Mouse (Mus musculus) lung, postnatal 4 days (tissue): ENCODE measurements around the gene Copz2.
"Not testable (repeated sequence)": the region's sequence is repeated elsewhere in the genome, so short reads cannot be mapped to it uniquely, and the experiment has no call there.

ENCODE experiments used
- DNase-seq, 2 experiments: peaks; one replicate each; pipeline ENCODE4 v3.0.0; 2021

Gene Copz2

GRCm38 (mm10) chr11:96849681-96850467 is at the start of gene Copz2:
TSS of gene Copz2 (plus strand) at chr11:96849870.
- DNase-seq = peak; percentile 65 to 74

DNA sequence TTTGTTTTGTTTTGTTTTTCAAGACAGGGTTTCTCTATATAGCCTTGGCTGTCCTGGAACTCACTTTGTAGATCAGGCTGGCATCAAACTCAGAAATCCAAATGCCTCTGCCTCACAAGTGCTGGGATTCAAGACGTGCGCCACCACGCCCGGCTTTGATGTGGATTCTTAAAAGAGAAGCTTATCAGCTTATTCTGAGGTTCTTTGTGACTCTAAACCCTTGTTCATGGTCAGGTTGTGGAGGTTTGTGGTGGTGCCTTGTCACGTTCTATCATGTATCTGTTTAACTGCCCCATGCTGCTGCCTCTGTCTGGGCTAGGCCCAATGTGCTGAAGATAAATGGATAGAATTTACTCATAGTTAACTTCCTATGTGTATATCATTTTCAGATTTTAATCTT is 44.1 kb upstream of the Copz2 start:
- DNase-seq = no peak

GRCm38 (mm10) chr11:96808066-96808465 is 41.6 kb upstream of the Copz2 start:
- DNase-seq = no peak

DNA sequence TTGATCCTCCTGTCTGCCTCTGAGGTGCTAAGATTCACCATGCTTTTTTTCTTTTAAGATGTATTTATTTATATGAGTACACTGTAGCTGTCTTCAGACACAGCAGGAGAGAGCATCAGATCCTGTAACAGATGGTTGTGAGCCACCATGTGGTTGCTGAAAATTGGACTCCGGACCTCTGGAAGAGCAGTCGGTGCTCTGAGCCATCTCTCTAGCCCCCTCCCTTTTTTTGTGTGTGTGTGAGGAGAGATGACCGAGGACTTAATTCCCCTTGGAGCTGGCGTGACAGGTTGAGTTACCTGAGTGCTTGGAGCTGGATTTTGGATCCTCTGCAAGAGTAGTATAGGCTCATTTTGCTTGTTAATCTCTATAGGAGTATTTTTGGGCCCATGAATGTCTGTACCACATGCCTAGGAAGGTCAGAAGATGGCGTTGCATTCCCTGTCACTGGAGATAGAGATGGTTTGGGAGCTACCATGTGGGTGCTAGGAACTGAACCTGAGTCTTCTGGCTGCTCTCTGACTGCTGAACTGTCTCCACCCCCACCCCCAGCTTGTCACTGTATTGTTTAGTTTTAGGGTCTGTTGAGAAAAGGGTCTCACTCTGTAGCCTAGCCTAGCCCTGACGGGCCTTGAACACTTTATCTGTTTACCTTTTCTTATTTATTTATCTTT is 40.0 kb upstream of the Copz2 start:
- no peak for DNase-seq

DNA sequence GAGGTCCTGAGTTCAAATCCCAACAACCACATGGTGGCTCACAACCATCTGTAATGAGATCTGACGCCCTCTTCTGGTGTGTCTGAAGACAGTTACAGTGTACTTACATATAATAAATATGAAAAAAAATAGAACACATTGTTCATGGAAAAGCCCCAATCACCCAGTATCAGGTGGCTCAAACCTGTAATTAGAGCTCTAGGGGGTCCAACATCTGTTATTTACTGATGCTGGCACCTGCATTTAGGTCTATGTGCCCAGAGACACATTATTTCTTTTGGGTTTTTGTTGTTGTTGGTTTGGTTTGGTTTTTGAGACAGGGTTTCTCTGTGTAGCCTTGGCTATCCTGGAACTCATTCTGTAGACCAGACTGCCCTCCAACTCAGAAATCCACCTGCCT is 38.5 kb upstream of the Copz2 start:
- not testable (repeated sequence) for DNase-seq

DNA sequence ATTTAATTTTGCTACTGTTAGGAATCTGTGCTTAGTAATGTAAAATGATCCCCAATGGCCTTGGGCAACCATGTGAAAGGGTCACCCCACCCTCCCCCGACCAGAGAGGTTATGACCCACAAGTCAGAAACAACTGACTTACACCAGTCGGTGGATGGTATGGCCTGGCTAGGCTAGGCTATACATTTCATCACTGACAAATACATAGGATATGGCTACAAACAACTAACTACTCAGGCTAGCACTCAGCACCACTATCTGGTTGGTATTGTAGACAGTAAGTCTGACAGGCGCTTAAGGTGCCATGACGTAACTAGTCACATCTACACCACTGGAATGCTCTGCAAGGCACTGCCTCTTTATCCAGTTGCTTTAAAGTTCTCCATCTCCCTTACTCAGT is 36.2 kb upstream of the Copz2 start:
- DNase-seq = no peak

DNA sequence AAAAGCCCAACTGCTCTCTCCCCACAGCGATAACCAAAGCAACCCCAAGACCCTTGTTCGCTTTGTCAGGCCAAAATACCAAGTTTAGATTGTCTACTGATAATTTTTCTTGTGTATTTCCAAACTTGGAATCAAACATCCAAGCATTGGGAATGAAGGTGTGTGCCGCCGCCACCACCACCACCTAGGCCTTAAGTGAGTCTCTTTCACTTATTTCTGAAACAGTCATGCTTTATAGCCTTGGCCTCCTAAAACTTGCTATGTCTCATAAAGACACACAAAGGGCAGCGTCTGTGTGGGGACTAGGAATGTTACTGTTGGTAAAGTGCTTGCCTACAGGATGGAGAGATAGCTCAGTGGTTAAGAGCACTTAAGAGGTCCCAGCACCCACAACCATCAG is 35.8 kb upstream of the Copz2 start:
- DNase-seq = no peak

GRCm38 (mm10) chr11:96814443-96814842 is 35.2 kb upstream of the Copz2 start:
- DNase-seq = no peak

DNA sequence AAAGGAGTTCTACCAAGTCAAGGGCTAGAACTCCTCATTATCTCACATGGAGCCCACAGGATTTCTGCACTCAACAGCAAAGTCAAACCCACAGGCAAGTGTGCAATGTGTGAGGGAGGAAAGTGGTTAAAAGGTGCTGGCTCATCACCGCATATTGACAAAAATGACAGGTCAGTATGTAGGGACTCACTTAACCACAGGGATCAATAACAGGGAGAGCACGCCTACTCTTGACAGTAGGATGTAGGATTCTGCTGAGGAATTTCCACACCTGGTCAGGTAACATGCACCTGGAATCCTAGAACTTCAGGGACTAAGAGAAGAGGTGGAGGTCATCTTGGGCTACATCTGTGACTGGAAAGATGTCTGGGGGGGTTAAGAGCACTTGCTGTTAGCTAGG is 33.8 kb upstream of the Copz2 start:
- DNase-seq = no peak

GRCm38 (mm10) chr11:96816494-96816893 is 33.2 kb upstream of the Copz2 start:
- DNase-seq = no peak

- DNase-seq = no peak
Observed at GRCm38 (mm10) chr11:96816979-96817378, 32.7 kb upstream of the Copz2 start.

GRCm38 (mm10) chr11:96818128-96818710 is 31.5 kb upstream of the Copz2 start:
- DNase-seq = no peak

DNA sequence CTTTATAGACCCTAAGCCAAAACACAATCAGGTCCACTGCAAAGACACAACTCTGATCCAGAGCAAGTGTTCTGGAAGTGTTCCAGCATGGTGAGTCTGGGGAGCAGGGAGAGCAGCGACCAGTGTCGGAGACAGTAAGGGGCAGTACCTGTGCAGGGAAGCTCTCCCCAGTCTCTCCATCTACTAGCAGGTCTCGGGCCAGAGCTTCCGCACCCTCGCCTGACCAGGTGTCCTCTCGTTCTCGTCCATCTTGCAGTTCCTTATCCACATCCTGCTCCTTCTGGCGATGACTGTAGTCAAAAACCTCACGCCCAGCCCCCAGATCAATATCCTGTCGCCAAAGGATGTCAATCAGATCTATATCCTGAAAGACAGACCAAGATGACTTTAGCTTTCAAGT is 27.7 kb upstream of the Copz2 start:
- no peak for DNase-seq

GRCm38 (mm10) chr11:96822675-96823470 is 26.8 kb upstream of the Copz2 start:
- DNase-seq = peak; percentile 29 to 31

DNA sequence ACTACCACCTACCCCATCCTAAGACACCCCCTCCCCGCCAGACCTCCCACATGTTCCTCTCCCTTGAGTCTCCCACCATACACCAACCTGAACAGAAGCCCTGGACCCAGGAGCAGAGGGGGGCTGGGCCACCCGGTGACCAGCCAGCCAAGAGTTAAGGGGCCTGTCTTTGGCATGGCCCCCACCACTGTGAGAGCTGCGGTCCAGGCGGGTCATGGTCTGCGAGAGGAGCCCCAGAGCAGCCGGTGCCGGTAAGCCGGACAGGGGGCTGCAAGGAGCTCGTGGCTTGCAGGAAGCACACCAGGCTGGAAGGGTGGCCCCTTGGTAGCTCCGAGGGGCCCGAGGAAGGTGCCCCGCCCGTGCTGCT is 26.2 kb upstream of the Copz2 start:
- no peak for DNase-seq

DNA sequence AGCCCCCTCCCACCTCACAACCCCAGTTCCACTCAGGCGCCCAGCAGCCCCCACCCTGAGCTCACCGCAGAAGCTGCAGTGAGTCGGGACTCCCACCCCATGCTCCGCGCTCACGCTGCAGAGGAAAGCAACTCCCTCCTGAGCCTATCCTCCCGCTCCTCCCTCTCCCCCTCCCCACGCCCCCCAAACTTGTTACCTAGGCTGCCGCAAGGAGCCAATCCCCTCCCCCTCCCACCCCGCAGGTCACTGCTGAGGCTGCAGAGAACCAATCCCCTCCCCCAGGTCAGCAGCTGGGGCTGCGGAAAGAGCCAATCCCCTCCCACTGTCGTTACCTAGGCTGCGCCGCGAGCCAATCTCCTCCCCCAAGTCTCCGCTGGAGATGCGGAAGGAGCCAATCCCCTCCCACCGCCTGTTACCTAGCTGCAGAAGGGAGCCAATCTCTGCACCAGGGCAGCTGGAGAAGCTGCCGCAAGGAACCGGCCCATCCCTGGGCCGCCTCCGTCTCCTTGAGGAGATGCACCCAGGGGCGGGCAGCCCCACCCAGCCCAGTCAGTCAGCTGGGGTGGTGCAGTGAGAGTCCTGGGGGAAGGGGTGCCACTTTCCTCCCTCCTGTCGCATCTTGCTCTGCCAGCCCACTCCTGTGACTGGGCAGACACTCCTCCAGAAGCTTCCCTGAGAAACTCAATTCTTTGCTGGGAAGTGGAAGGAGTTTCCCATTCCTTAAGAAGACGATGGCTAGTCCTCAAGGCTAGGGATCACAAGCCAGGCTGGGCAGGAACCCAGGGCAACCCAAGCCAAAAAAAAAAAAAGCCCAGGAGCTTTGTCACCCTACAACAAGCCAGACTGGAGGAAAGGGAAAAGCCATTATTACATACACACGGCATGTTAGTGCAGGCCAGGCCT is 25.5 kb upstream of the Copz2 start:
- DNase-seq = peak; percentile 87 to 90

GRCm38 (mm10) chr11:96824783-96825495 is 24.7 kb upstream of the Copz2 start:
- DNase-seq = peak; percentile 77 to 87

GRCm38 (mm10) chr11:96826481-96826880 is 23.2 kb upstream of the Copz2 start:
- peak in 1 of 2 experiments; percentile 28 for DNase-seq

DNA sequence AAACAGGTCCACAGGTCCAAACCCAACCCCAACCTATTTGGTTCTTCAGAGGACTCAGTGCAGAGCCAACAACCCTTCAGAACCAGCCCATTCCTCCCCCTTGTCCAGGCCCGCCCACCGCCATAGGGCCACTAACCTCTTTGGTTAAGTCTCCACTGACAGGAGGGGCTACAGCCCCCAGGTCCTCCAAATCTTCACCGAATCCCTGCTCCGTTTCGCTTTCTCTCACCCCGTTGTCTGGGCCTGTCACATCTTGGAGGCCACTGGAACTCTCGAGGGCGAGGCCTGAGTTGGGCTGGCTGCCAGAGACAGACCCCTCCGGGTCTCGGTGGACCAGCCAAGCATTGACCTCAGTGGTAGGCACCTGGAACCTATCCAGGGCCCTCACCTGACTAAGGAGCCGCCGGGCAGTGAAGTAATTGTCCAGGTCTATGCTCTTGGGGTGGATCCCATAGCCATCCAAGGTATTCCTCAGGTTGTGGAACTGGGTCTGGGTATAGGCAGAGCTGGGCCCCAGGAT is 22.5 kb upstream of the Copz2 start:
- DNase-seq = peak in 1 of 2 experiments; percentile 29

- DNase-seq = no peak
Observed at GRCm38 (mm10) chr11:96827917-96828316, 21.8 kb upstream of the Copz2 start.

DNA sequence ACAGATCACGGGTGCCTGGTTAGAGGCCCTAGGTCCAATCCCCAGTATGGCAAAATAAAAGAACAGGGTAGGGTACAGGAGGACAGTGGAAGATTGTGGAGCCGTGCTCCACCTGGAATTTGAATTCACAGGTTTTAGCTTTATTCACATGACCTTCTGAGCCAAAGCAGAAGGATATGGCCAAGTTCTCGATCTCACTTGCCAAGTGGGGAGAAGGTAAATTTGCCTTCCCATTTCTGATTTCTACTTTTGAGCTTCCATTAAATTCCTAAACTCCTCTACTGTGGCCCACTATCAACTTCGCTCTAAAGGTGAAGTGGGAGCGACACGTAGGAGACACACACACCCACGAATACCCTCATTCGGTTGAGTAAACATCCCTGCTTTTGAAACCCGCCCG is 20.8 kb upstream of the Copz2 start:
- no peak for DNase-seq
